Mouse (Mus musculus): Measurements from ENCODE around the gene Ocm. TPM values are rescaled to one million over a fixed set of nuclear protein-coding genes. Genes with fewer than 3 reads are reported as not detected.

Ocm gene
- total RNA-seq (2023): not detected

GRCm38 (mm10) chr5:144026620-144027263, at the start of gene Ocm:
Ocm (minus strand) TSS chr5:144026670.

DNA sequence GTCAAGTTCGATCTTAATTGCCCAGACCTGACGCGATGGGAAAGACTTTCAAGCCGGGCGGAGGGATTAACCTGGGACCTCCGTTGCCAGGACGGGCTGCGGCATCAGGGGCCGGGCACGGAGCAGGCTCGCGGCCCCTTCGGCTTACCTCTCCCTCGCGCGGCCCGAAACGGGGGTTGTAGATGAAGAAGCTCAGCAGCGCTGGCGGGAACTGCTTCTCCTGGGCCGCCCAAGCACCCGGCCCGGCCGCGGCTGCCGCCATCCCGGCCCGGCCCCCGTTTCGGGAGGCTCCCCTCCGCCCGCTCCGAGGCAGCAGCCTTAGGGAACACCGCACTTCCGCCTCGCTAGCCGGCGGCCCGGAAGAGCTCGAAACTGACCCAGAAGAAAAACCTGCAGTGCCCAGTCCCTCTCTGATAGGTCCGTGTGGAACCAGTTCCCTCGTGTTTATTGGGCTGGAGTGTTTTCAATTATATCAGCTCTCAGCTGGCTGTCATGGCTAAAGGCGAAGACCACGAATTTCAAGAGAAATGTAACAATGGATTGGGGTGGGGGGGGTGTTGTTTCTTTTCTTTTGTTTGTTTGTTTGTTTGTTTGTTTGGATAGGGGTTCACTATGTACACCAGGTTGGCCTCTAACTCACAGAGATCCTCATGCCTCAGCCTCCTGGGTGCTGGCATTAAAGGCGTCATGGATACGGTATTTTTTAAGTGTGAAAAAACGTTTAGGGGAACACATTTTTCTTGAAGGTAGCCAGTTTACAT, 11.7 kb downstream of the Ocm start, which contains the start of gene Ccz1:
TSS of gene Ccz1 (minus strand) at position 327 of the 761 bp plus-strand sequence.

Other genes starting within 250 kb of the Ocm start
- 10 to 100 TPM; 45.6 to 49.0 TPM for gene Eif2ak1, start 208.9 kb downstream of the Ocm start, total RNA-seq (2023)
- not detected for gene Ankrd61, start 129.0 kb downstream of the Ocm start, total RNA-seq (2023)
- 10 to 100 TPM; 11.3 to 12.9 TPM for gene Aimp2, start 116.8 kb downstream of the Ocm start, total RNA-seq (2023)
- 10 to 100 TPM; 10.9 to 14.4 TPM for gene Pms2, start 116.7 kb downstream of the Ocm start, total RNA-seq (2023)
- gene Gm42421, start 98.5 kb downstream of the Ocm start, total RNA-seq (2023): under 1 TPM in 1 of 2 experiments, not detected in 1; 0.56 TPM
- under 1 TPM in 1 of 2 experiments, not detected in 1; 0.13 TPM for gene Rsph10b, start 93.6 kb downstream of the Ocm start, total RNA-seq (2023)
- 10 to 100 TPM; 44.6 to 52.1 TPM for gene Ccz1, start 11.8 kb downstream of the Ocm start, total RNA-seq (2023)
- 10 to 100 TPM; 63.6 to 67.2 TPM for gene Lmtk2, start 73.8 kb upstream of the Ocm start, total RNA-seq (2023)
- 1 to 10 TPM in 1 of 2 experiments, under 1 TPM in 1; 0.66 to 2.0 TPM for gene Bhlha15, start 163.6 kb upstream of the Ocm start, total RNA-seq (2023)
- gene Tecpr1, start 196.9 kb upstream of the Ocm start, total RNA-seq (2023): 10 to 100 TPM; 35.8 to 36.8 TPM
- 10 to 100 TPM; 65.0 to 86.7 TPM for gene Bri3, start 217.8 kb upstream of the Ocm start, total RNA-seq (2023)

Measured in neutrophil, adult 59 days (primary cell).